Mouse (Mus musculus): ENCODE measurements around the gene Psg18.
"Not testable (repeated sequence)": the region's sequence is repeated elsewhere in the genome, so short reads cannot be mapped to it uniquely, and the experiment has no call there.

Psg18 gene

DNA sequence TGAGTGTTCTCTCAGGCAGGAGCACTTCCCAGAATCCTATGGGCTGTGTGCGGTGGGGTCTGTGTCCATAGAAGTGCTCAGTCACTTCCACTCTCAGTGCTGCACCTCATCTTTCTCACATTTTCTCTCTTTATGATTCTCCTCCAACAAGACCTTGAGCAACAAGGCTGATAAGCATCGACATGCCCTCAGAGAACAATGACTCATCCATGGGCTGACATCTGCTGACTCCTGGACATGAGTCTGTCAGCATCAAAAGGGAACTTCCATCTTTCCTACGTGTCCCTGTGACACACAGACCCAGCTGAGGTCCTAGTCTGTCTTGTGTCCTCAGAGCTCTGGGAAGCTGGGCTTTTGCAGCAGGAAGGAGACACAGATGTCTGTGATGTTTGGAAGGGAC, at the start of gene Psg18:
Gene Psg18, minus strand, starts transcription at position 101 of the 400 bp plus-strand sequence.
- DNase-seq = not testable (repeated sequence)

DNA sequence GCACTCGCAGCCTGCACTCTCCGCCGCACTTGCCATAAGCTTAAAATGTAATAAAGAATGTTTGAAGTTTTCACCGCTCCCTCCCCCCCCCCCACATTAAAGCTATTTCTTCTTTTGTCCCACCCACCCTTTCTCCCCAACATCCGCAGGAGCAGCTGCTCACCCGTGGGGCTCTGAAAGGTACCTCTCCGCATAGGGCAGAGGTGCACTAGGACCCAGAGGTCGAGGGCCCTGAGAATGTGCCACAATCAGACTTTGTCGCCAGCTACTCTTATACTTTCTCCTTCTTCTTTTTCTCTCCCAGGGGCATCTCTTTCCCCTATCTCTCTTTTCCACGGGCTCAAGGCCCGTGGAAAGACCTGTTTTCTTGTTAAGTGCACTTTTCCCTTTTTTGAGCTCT, 48.6 kb upstream of the Psg18 start:
- DNase-seq = no peak

DNA sequence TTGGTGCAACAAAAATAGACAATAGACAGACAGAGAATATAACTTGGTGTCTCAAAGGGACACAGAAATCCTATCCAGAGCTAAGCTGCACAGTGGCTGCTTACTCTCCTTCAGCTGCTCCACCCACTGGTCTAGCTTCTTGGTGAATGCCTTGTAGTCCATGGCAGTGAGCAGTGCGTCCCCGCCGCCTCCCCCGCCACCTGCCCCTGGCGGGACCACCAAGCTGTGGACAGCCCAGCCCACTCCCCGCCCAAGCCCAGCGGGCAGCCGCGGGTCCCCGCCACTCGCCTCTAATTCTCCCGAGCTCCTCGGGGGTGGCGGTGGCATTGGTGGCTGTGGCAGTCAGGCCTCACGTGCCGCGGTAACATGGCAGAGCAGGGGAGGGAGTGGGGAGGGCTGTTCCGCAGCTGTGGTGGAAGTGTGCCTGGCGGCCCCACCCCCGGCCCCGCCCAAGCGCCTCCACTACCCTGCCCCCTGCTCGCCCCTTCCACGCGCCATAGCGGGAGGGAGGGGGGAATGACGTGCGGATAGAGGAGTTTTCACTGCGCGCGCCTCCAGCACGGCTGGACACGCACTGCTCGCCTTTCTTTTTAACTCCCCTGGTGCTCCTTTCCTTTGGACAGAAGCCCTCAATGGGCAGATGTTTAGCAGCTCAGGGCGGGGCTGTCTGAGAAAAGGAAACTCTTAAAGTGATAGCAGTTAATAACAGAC, 47.9 kb upstream of the Psg18 start:
- DNase-seq = no peak

DNA sequence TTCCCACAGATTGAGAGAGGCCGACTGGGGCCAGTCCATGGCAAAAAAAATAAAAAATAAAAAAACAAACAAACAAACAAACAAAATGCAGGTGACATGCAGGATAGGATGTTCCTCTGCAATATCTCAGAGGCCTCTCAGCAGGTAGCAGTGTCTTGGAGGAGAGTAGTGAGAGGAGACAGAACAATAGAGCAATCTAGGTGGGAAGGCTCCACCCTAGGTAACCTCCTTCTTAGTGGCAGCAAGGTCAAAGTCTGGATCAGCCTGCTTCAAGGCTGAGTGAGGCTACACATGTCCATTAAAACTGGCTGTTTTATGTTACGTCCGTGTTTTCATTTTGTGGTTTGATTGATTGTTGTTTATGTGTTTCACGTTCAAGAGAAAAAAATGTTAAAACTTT, 36.7 kb upstream of the Psg18 start:
- not testable (repeated sequence) for DNase-seq

DNA sequence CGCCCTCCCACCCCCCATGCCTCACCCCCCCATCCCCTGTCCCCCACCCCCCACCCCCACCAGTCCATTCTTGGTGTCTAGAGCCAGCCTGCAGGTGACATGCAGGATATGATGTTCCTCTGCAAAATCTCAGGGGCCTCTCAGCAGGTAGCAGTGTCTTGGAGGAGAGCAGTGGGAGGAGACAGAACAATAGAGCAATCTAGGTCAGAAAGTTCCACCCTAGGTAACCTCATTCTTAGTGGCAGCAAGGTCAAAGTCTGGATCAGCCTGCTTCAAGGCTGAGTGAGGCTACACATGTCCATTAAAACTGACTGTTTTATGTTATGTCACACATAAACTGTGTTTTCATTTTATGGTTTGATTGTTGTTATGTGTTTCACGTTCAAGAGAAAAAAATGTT, 23.5 kb upstream of the Psg18 start:
- no peak for DNase-seq

DNA sequence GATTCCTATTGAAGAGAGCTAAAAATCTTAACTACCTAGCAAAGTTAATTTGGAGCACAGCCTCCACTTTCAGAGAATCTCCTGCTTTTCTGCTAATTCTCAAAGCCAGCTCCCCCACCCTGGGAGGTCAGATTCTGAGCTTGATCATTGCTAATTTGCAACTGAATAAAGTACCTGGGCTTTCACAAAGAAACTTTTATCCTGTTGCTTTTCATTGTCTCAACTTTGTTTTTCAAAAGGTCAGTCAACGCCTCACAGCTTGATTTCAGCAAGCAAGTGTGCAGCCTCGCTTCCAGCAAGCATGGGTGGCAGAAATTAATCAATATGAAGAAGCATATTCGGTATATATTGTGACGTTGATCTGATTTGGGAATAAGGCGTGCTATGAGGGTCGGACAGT, 19.4 kb downstream of the Psg18 start:
- DNase-seq = not testable (repeated sequence)

Measured in liver (tissue).